Mouse (Mus musculus): ENCODE measurements at regions not wholly inside any gene's neighbourhood (a gene's known extent, or its start where the extent isn't known, plus 50 kb on each side); places are given as distances from the start of the nearest gene placed in this dataset.

GRCm38 (mm10) chr2:149679822-149680459 lies 149.1 kb upstream of the Syndig1 start:
- Histone ChIP-seq H3K36me3 (replicated peaks; ENCODE audit: control insufficient read depth, insufficient read depth, low read depth) (no peaks in the 10 kb centered on the region), H3K4me1 (replicated peaks; ENCODE audit: control insufficient read depth in 2 of 2, insufficient read depth in 2 of 2, low read length in 1 of 2) (no peaks in the 10 kb centered on the region), H3K27ac (no peak overlapping the region), H3K4me3 (ENCODE audit: insufficient read depth in 1 of 2, low read depth in 2 of 2, low read length in 2 of 2) (no peak overlapping the region), H3K9me3 (ENCODE audit: control insufficient read depth, low read length) (no peaks in the 10 kb centered on the region), H3K27me3 (ENCODE audit: control insufficient read depth, insufficient read depth, low read length) (no peaks in the 10 kb centered on the region), H3K9ac (replicated peaks) (no peak overlapping the region), H3K4me2 (ENCODE audit: low read depth) (no peak overlapping the region)
- no peak for TF ChIP-seq CTCF (IDR thresholded peaks at IDR 0.05; ENCODE audit: low read depth)
- no peak for TF ChIP-seq EP300 (IDR thresholded peaks at IDR 0.05; ENCODE audit: low read depth)
- DNase-seq (ENCODE audit: low read depth in 3 of 3, low spot score in 3 of 3) (no peak), ATAC-seq (ENCODE audit: insufficient read depth) (no peak)
- WGBS (ENCODE audit: insufficient replicate concordance), result 56% methylated on average over 2 of the region's 2 CpGs

- no peak for ATAC-seq (ENCODE audit: insufficient read depth)
- no peak overlapping the region for H3K9ac ChIP-seq (replicated peaks)
- H3K36me3 ChIP-seq (replicated peaks; ENCODE audit: control insufficient read depth, insufficient read depth, low read depth), result no peaks in the 10 kb centered on the region
- H3K4me3 ChIP-seq (ENCODE audit: insufficient read depth in 1 of 2, low read depth in 2 of 2, low read length in 2 of 2), result no peak overlapping the region
- TF ChIP-seq CTCF (IDR thresholded peaks at IDR 0.05; ENCODE audit: low read depth) (no peak), EP300 (IDR thresholded peaks at IDR 0.05; ENCODE audit: low read depth) (no peak)
- DNase-seq (ENCODE audit: low read depth in 3 of 3, low spot score in 3 of 3), result no peak
- no peaks in the 10 kb centered on the region for H3K27me3 ChIP-seq (ENCODE audit: control insufficient read depth, insufficient read depth, low read length)
- no peaks in the 10 kb centered on the region for H3K9me3 ChIP-seq (ENCODE audit: control insufficient read depth, low read length)
- H3K4me1 ChIP-seq (replicated peaks; ENCODE audit: control insufficient read depth in 2 of 2, insufficient read depth in 2 of 2, low read length in 1 of 2), result no peaks in the 10 kb centered on the region
- no peak overlapping the region for H3K27ac ChIP-seq
- WGBS (ENCODE audit: insufficient replicate concordance), result 66% methylated on average over 3 of the region's 3 CpGs
- no peak overlapping the region for H3K4me2 ChIP-seq (ENCODE audit: low read depth)
Measured at GRCm38 (mm10) chr2:149722342-149722741, 106.7 kb upstream of the Syndig1 start.

- no peaks in the 10 kb centered on the region for H3K4me1 ChIP-seq (replicated peaks; ENCODE audit: control insufficient read depth in 2 of 2, insufficient read depth in 2 of 2, low read length in 1 of 2)
- no peak for ATAC-seq (ENCODE audit: insufficient read depth)
- no peaks in the 10 kb centered on the region for H3K36me3 ChIP-seq (replicated peaks; ENCODE audit: control insufficient read depth, insufficient read depth, low read depth)
- H3K9ac ChIP-seq (replicated peaks), result no peak overlapping the region
- H3K4me3 ChIP-seq (ENCODE audit: insufficient read depth in 1 of 2, low read depth in 2 of 2, low read length in 2 of 2), result no peak overlapping the region
- no peaks in the 10 kb centered on the region for H3K9me3 ChIP-seq (ENCODE audit: control insufficient read depth, low read length)
- 28% methylated on average over 7 of the region's 7 CpGs for WGBS (ENCODE audit: insufficient replicate concordance)
- H3K4me2 ChIP-seq (ENCODE audit: low read depth), result no peak overlapping the region
- no peak for DNase-seq (ENCODE audit: low read depth in 3 of 3, low spot score in 3 of 3)
- no peaks in the 10 kb centered on the region for H3K27me3 ChIP-seq (ENCODE audit: control insufficient read depth, insufficient read depth, low read length)
- no peak overlapping the region for H3K27ac ChIP-seq
- TF ChIP-seq EP300 (IDR thresholded peaks at IDR 0.05; ENCODE audit: low read depth) (no peak), CTCF (IDR thresholded peaks at IDR 0.05; ENCODE audit: low read depth) (no peak)
Measured at GRCm38 (mm10) chr2:149724279-149724678, 104.7 kb upstream of the Syndig1 start.

DNA sequence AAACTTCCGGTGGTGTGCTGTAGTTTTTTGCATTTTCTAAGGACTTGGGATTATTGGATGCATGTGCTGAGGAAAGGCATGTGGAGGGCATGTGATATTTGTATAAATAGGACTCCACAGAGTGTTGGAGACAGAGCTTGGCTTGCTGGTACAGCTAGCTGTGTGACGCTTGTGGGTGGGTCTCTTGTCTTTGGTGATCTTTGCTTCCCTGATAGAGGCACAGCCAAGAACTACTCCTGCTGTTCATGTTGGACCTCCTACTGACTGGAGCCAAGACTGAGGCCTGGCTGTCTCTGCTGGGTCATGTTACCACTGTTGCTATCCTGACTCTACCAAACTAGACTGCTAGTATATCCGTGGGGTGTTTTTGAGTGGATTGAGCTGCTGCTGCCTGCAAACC lies 103.1 kb upstream of the Syndig1 start:
- no peak for TF ChIP-seq CTCF (IDR thresholded peaks at IDR 0.05; ENCODE audit: low read depth)
- no peak for TF ChIP-seq EP300 (IDR thresholded peaks at IDR 0.05; ENCODE audit: low read depth)

DNA sequence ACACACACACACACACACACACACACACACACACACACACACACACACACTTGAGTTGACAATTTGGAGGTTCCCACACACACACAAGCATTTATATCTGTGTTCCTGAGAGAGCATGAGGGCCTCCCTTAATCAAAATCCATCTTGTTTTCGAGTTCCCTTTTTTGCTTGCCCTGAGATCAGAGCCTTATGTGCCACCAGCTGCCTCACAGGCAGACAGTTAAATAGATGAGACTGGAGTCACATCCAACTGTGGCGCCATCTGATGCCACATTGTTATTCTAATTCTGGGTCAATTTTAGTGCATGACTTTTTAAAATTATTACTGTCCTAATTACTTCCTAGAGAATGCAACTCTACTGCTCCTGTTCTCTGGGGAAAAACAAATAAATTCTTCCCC lies 91.2 kb upstream of the Syndig1 start:
- WGBS (ENCODE audit: insufficient replicate concordance), result 50% methylated on average over 2 of the region's 2 CpGs
- DNase-seq (ENCODE audit: low read depth in 3 of 3, low spot score in 3 of 3), result no peak

More for the DNA sequence above, 103.1 kb upstream of the Syndig1 start:
- H3K4me3 ChIP-seq (ENCODE audit: insufficient read depth in 1 of 2, low read depth in 2 of 2, low read length in 2 of 2), result no peak overlapping the region
- no peak for DNase-seq (ENCODE audit: low read depth in 3 of 3, low spot score in 3 of 3)
- no peak overlapping the region for H3K4me2 ChIP-seq (ENCODE audit: low read depth)
- no peak overlapping the region for H3K27ac ChIP-seq
- H3K4me1 ChIP-seq (replicated peaks; ENCODE audit: control insufficient read depth in 2 of 2, insufficient read depth in 2 of 2, low read length in 1 of 2), result no peaks in the 10 kb centered on the region
- ATAC-seq (ENCODE audit: insufficient read depth), result no peak
- no peaks in the 10 kb centered on the region for H3K36me3 ChIP-seq (replicated peaks; ENCODE audit: control insufficient read depth, insufficient read depth, low read depth)
- no peak overlapping the region for H3K9ac ChIP-seq (replicated peaks)
- H3K9me3 ChIP-seq (ENCODE audit: control insufficient read depth, low read length), result no peaks in the 10 kb centered on the region
- no peaks in the 10 kb centered on the region for H3K27me3 ChIP-seq (ENCODE audit: control insufficient read depth, insufficient read depth, low read length)
- 56% methylated on average over 3 of the region's 3 CpGs for WGBS (ENCODE audit: insufficient replicate concordance)

More for the DNA sequence above, 91.2 kb upstream of the Syndig1 start:
- H3K36me3 ChIP-seq (replicated peaks; ENCODE audit: control insufficient read depth, insufficient read depth, low read depth), result no peaks in the 10 kb centered on the region
- H3K9ac ChIP-seq (replicated peaks), result no peak overlapping the region
- no peak overlapping the region for H3K27ac ChIP-seq
- no peak for ATAC-seq (ENCODE audit: insufficient read depth)
- TF ChIP-seq CTCF (IDR thresholded peaks at IDR 0.05; ENCODE audit: low read depth), result no peak
- no peak for TF ChIP-seq EP300 (IDR thresholded peaks at IDR 0.05; ENCODE audit: low read depth)
- no peaks in the 10 kb centered on the region for H3K9me3 ChIP-seq (ENCODE audit: control insufficient read depth, low read length)
- no peaks in the 10 kb centered on the region for H3K4me1 ChIP-seq (replicated peaks; ENCODE audit: control insufficient read depth in 2 of 2, insufficient read depth in 2 of 2, low read length in 1 of 2)
- no peak overlapping the region for H3K4me2 ChIP-seq (ENCODE audit: low read depth)
- H3K4me3 ChIP-seq (ENCODE audit: insufficient read depth in 1 of 2, low read depth in 2 of 2, low read length in 2 of 2), result no peak overlapping the region
- H3K27me3 ChIP-seq (ENCODE audit: control insufficient read depth, insufficient read depth, low read length), result no peaks in the 10 kb centered on the region
